Mouse (Mus musculus): Measurements from ENCODE around the gene Gatad2a. TPM values are rescaled to one million over a fixed set of nuclear protein-coding genes. Genes with fewer than 3 reads are reported as not detected.
A peak's percentile ranks its signal among the peaks of the same experiment; 100 is the strongest.

Gene Gatad2a
- 63.8 and 67.2 TPM in 2 replicates for polyA plus RNA-seq (2011; ENCODE audit: insufficient read length, low read depth, missing spikeins)

- H3K4me3 ChIP-seq (ENCODE audit: insufficient read depth, low read length), result peak within 1 kb of the TSS; percentile 90
- TF ChIP-seq CTCF (IDR thresholded peaks at IDR 0.05; ENCODE audit: borderline replicate concordance, insufficient read depth, low read length), result no peak
- peak; percentile 63 for TF ChIP-seq POLR2A (IDR thresholded peaks at IDR 0.05; ENCODE audit: low read depth, low read length)
Measured at GRCm38 (mm10) chr8:69995776-69996588, at the start of gene Gatad2a. Gene Gatad2a, minus strand, starts transcription at chr8:69996384.

GRCm38 (mm10) chr8:70043996-70044395 is 47.8 kb upstream of the Gatad2a start:
- Histone ChIP-seq H3K4me3 (ENCODE audit: insufficient read depth, low read length) (peak overlapping the region; percentile 81), H3K27ac (ENCODE audit: insufficient read depth, low read length) (no peak overlapping the region), H3K4me1 (ENCODE audit: control insufficient read depth, insufficient read depth, low read length) (peaks cover 5% of the 10 kb centered on the region)
- no peak for TF ChIP-seq POLR2A (IDR thresholded peaks at IDR 0.05; ENCODE audit: low read depth, low read length)
- no peak for TF ChIP-seq CTCF (IDR thresholded peaks at IDR 0.05; ENCODE audit: borderline replicate concordance, insufficient read depth, low read length)

More at GRCm38 (mm10) chr8:69995776-69996588, at the start of gene Gatad2a:
- Histone ChIP-seq H3K4me1 (ENCODE audit: control insufficient read depth, insufficient read depth, low read length) (0 out of 2 replicates have a peak, but pooled peaks cover 2% of the 10 kb centered on the region), H3K27ac (ENCODE audit: insufficient read depth, low read length) (peak within 1 kb of the TSS; percentile 87)

- H3K27ac ChIP-seq (ENCODE audit: insufficient read depth, low read length), result peak within 1 kb of the TSS; percentile 84
- H3K4me3 ChIP-seq (ENCODE audit: insufficient read depth, low read length), result peak within 1 kb of the TSS; percentile 81
- TF ChIP-seq CTCF (IDR thresholded peaks at IDR 0.05; ENCODE audit: borderline replicate concordance, insufficient read depth, low read length) (no peak), POLR2A (IDR thresholded peaks at IDR 0.05; ENCODE audit: low read depth, low read length) (peak; percentile 74)
- peaks cover 2% of the 10 kb centered on the region for H3K4me1 ChIP-seq (ENCODE audit: control insufficient read depth, insufficient read depth, low read length)
Measured at GRCm38 (mm10) chr8:70042583-70043455, 46.6 kb upstream of the Gatad2a start, which contains the start of the genes Mau2 and Sugp1. Gene Mau2, minus strand, starts transcription at chr8:70042734. Gene Sugp1, plus strand, starts transcription at chr8:70042813.

GRCm38 (mm10) chr8:70041885-70042546 is 45.8 kb upstream of the Gatad2a start:
- H3K27ac ChIP-seq (ENCODE audit: insufficient read depth, low read length), result no peak overlapping the region
- H3K4me1 ChIP-seq (ENCODE audit: control insufficient read depth, insufficient read depth, low read length), result peaks cover 2% of the 10 kb centered on the region
- peak overlapping the region; percentile 81 for H3K4me3 ChIP-seq (ENCODE audit: insufficient read depth, low read length)
- TF ChIP-seq POLR2A (IDR thresholded peaks at IDR 0.05; ENCODE audit: low read depth, low read length) (no peak), CTCF (IDR thresholded peaks at IDR 0.05; ENCODE audit: borderline replicate concordance, insufficient read depth, low read length) (no peak)

GRCm38 (mm10) chr8:70037994-70038393 is 41.8 kb upstream of the Gatad2a start:
- Histone ChIP-seq H3K27ac (ENCODE audit: insufficient read depth, low read length) (no peak overlapping the region), H3K4me1 (ENCODE audit: control insufficient read depth, insufficient read depth, low read length) (peaks cover 2% of the 10 kb centered on the region), H3K4me3 (ENCODE audit: insufficient read depth, low read length) (no peak overlapping the region)
- TF ChIP-seq POLR2A (IDR thresholded peaks at IDR 0.05; ENCODE audit: low read depth, low read length) (no peak), CTCF (IDR thresholded peaks at IDR 0.05; ENCODE audit: borderline replicate concordance, insufficient read depth, low read length) (no peak)

GRCm38 (mm10) chr8:70030255-70030654 is 34.1 kb upstream of the Gatad2a start:
- TF ChIP-seq POLR2A (IDR thresholded peaks at IDR 0.05; ENCODE audit: low read depth, low read length) (no peak), CTCF (IDR thresholded peaks at IDR 0.05; ENCODE audit: borderline replicate concordance, insufficient read depth, low read length) (no peak)
- H3K4me3 ChIP-seq (ENCODE audit: insufficient read depth, low read length), result no peak overlapping the region
- H3K4me1 ChIP-seq (ENCODE audit: control insufficient read depth, insufficient read depth, low read length), result no peaks in the 10 kb centered on the region
- H3K27ac ChIP-seq (ENCODE audit: insufficient read depth, low read length), result no peak overlapping the region

GRCm38 (mm10) chr8:70026151-70026550 is 30.0 kb upstream of the Gatad2a start:
- no peak for TF ChIP-seq CTCF (IDR thresholded peaks at IDR 0.05; ENCODE audit: borderline replicate concordance, insufficient read depth, low read length)
- no peak for TF ChIP-seq POLR2A (IDR thresholded peaks at IDR 0.05; ENCODE audit: low read depth, low read length)
- H3K27ac ChIP-seq (ENCODE audit: insufficient read depth, low read length), result no peak overlapping the region
- H3K4me1 ChIP-seq (ENCODE audit: control insufficient read depth, insufficient read depth, low read length), result no peaks in the 10 kb centered on the region
- no peak overlapping the region for H3K4me3 ChIP-seq (ENCODE audit: insufficient read depth, low read length)

- no peaks in the 10 kb centered on the region for H3K4me1 ChIP-seq (ENCODE audit: control insufficient read depth, insufficient read depth, low read length)
- no peak overlapping the region for H3K4me3 ChIP-seq (ENCODE audit: insufficient read depth, low read length)
- no peak overlapping the region for H3K27ac ChIP-seq (ENCODE audit: insufficient read depth, low read length)
- TF ChIP-seq CTCF (IDR thresholded peaks at IDR 0.05; ENCODE audit: borderline replicate concordance, insufficient read depth, low read length), result no peak
- TF ChIP-seq POLR2A (IDR thresholded peaks at IDR 0.05; ENCODE audit: low read depth, low read length), result no peak
Measured at GRCm38 (mm10) chr8:70023596-70023995, 27.4 kb upstream of the Gatad2a start.

- Histone ChIP-seq H3K4me3 (ENCODE audit: insufficient read depth, low read length) (no peak overlapping the region), H3K27ac (ENCODE audit: insufficient read depth, low read length) (no peak overlapping the region), H3K4me1 (ENCODE audit: control insufficient read depth, insufficient read depth, low read length) (0 out of 2 replicates have a peak, but pooled peaks cover 3% of the 10 kb centered on the region)
- TF ChIP-seq CTCF (IDR thresholded peaks at IDR 0.05; ENCODE audit: borderline replicate concordance, insufficient read depth, low read length) (no peak), POLR2A (IDR thresholded peaks at IDR 0.05; ENCODE audit: low read depth, low read length) (no peak)
Measured at GRCm38 (mm10) chr8:70015017-70015416, 18.8 kb upstream of the Gatad2a start.
